Mouse (Mus musculus): ENCODE measurements around the gene Ccdc32. TPM values are rescaled to one million over a fixed set of nuclear protein-coding genes. Genes with fewer than 3 reads are reported as not detected.

Ccdc32 gene
- polyA plus RNA-seq, 1 experiment, result 10.3 TPM

GRCm38 (mm10) chr2:119046649-119047611, 17.7 kb upstream of the Ccdc32 start, which contains the start of gene Knl1:
TSS of gene Knl1 (plus strand) at chr2:119047119.
- H3K4me3 ChIP-seq, result peak within 1 kb of the TSS; percentile 74
- TF ChIP-seq TCF12 (IDR thresholded peaks at IDR 0.05; ENCODE audit: insufficient read depth, poor library complexity, severe bottlenecking) (no peak), CEBPB (IDR thresholded peaks at IDR 0.05; ENCODE audit: insufficient read depth, poor library complexity, severe bottlenecking) (peak; percentile 96), POLR2AphosphoS2 (IDR thresholded peaks at IDR 0.05; ENCODE audit: insufficient read length, low read depth) (peak; percentile 49), SRF (IDR thresholded peaks at IDR 0.05; ENCODE audit: control insufficient read depth, insufficient read length, low read depth) (no peak), POLR2A (IDR thresholded peaks at IDR 0.05; ENCODE audit: insufficient read length, low read depth) (peak; percentile 51), E2F4 (IDR thresholded peaks at IDR 0.05; ENCODE audit: insufficient read depth) (peak; percentile 97)
- peaks cover 46% of the 10 kb centered on the region for H3K79me2 ChIP-seq (ENCODE audit: control insufficient read depth, insufficient read depth)

GRCm38 (mm10) chr2:119045163-119045562, 16.0 kb upstream of the Ccdc32 start:
- Histone ChIP-seq H3K36me3 (ENCODE audit: control insufficient read depth, insufficient read depth) (no peaks in the 10 kb centered on the region), H3K4me3 (no peak overlapping the region), H3ac (ENCODE audit: control insufficient read depth, insufficient read length) (no peak overlapping the region), H3K4me2 (ENCODE audit: low read depth) (no peak overlapping the region), H3K79me2 (ENCODE audit: control insufficient read depth, insufficient read depth) (peaks cover 28% of the 10 kb centered on the region), H3K27me3 (ENCODE audit: control insufficient read depth, insufficient read depth, insufficient read length) (no peaks in the 10 kb centered on the region)
- TF ChIP-seq USF1 (IDR thresholded peaks at IDR 0.05; ENCODE audit: low read depth) (no peak), MYOG (IDR thresholded peaks at IDR 0.05; ENCODE audit: control insufficient read depth in 1 of 3, insufficient read depth in 1 of 3, insufficient read length in 2 of 3, low read depth in 2 of 3) (no peak), TCF3 (IDR thresholded peaks at IDR 0.05; ENCODE audit: insufficient read length, low read depth) (no peak), REST (IDR thresholded peaks at IDR 0.05; ENCODE audit: insufficient read depth, insufficient read length) (no peak), E2F4 (IDR thresholded peaks at IDR 0.05; ENCODE audit: insufficient read depth) (no peak), MAX (IDR thresholded peaks at IDR 0.05; ENCODE audit: low read depth) (no peak), POLR2A (IDR thresholded peaks at IDR 0.05; ENCODE audit: insufficient read length, low read depth) (no peak), SRF (IDR thresholded peaks at IDR 0.05; ENCODE audit: control insufficient read depth, insufficient read length, low read depth) (no peak), MYOD1 (IDR thresholded peaks at IDR 0.05; ENCODE audit: control insufficient read depth in 1 of 3, insufficient read length in 2 of 3, low read depth in 2 of 3) (no peak), POLR2AphosphoS2 (IDR thresholded peaks at IDR 0.05; ENCODE audit: insufficient read length, low read depth) (no peak), CEBPB (IDR thresholded peaks at IDR 0.05; ENCODE audit: insufficient read depth, poor library complexity, severe bottlenecking) (no peak), TCF12 (IDR thresholded peaks at IDR 0.05; ENCODE audit: insufficient read depth, poor library complexity, severe bottlenecking) (no peak)

More at GRCm38 (mm10) chr2:119046649-119047611, 17.7 kb upstream of the Ccdc32 start, which contains the start of gene Knl1:
- H3K36me3 ChIP-seq (ENCODE audit: control insufficient read depth, insufficient read depth), result no peaks in the 10 kb centered on the region
- H3ac ChIP-seq (ENCODE audit: control insufficient read depth, insufficient read length), result peak within 1 kb of the TSS; percentile 26
- H3K27me3 ChIP-seq (ENCODE audit: control insufficient read depth, insufficient read depth, insufficient read length), result no peaks in the 10 kb centered on the region
- H3K4me2 ChIP-seq (ENCODE audit: low read depth), result peak within 1 kb of the TSS; percentile 71

- H3K4me2 ChIP-seq (ENCODE audit: low read depth), result no peak overlapping the region
- no peaks in the 10 kb centered on the region for H3K27me3 ChIP-seq (ENCODE audit: control insufficient read depth, insufficient read depth, insufficient read length)
- no peaks in the 10 kb centered on the region for H3K36me3 ChIP-seq (ENCODE audit: control insufficient read depth, insufficient read depth)
- TF ChIP-seq POLR2AphosphoS2 (IDR thresholded peaks at IDR 0.05; ENCODE audit: insufficient read length, low read depth) (no peak), SRF (IDR thresholded peaks at IDR 0.05; ENCODE audit: control insufficient read depth, insufficient read length, low read depth) (no peak), CEBPB (IDR thresholded peaks at IDR 0.05; ENCODE audit: insufficient read depth, poor library complexity, severe bottlenecking) (no peak), USF1 (IDR thresholded peaks at IDR 0.05; ENCODE audit: low read depth) (no peak), MYOD1 (IDR thresholded peaks at IDR 0.05; ENCODE audit: control insufficient read depth in 1 of 3, insufficient read length in 2 of 3, low read depth in 2 of 3) (no peak), REST (IDR thresholded peaks at IDR 0.05; ENCODE audit: insufficient read depth, insufficient read length) (no peak), TCF3 (IDR thresholded peaks at IDR 0.05; ENCODE audit: insufficient read length, low read depth) (no peak), MYOG (IDR thresholded peaks at IDR 0.05; ENCODE audit: control insufficient read depth in 1 of 3, insufficient read depth in 1 of 3, insufficient read length in 2 of 3, low read depth in 2 of 3) (no peak)
- H3ac ChIP-seq (ENCODE audit: control insufficient read depth, insufficient read length), result no peak overlapping the region
- no peaks in the 10 kb centered on the region for H3K79me2 ChIP-seq (ENCODE audit: control insufficient read depth, insufficient read depth)
- H3K4me3 ChIP-seq, result no peak overlapping the region
Measured at GRCm38 (mm10) chr2:119040882-119041281, 11.7 kb upstream of the Ccdc32 start.

- TF ChIP-seq MYOD1 (IDR thresholded peaks at IDR 0.05; ENCODE audit: control insufficient read depth in 1 of 3, insufficient read length in 2 of 3, low read depth in 2 of 3) (no peak), REST (IDR thresholded peaks at IDR 0.05; ENCODE audit: insufficient read depth, insufficient read length) (no peak), USF1 (IDR thresholded peaks at IDR 0.05; ENCODE audit: low read depth) (no peak), CEBPB (IDR thresholded peaks at IDR 0.05; ENCODE audit: insufficient read depth, poor library complexity, severe bottlenecking) (no peak), TCF3 (IDR thresholded peaks at IDR 0.05; ENCODE audit: insufficient read length, low read depth) (no peak), E2F4 (IDR thresholded peaks at IDR 0.05; ENCODE audit: insufficient read depth) (no peak), SRF (IDR thresholded peaks at IDR 0.05; ENCODE audit: control insufficient read depth, insufficient read length, low read depth) (no peak), POLR2AphosphoS2 (IDR thresholded peaks at IDR 0.05; ENCODE audit: insufficient read length, low read depth) (no peak), MYOG (IDR thresholded peaks at IDR 0.05; ENCODE audit: control insufficient read depth in 1 of 3, insufficient read depth in 1 of 3, insufficient read length in 2 of 3, low read depth in 2 of 3) (no peak), POLR2A (IDR thresholded peaks at IDR 0.05; ENCODE audit: insufficient read length, low read depth) (no peak), MAX (IDR thresholded peaks at IDR 0.05; ENCODE audit: low read depth) (no peak), TCF12 (IDR thresholded peaks at IDR 0.05; ENCODE audit: insufficient read depth, poor library complexity, severe bottlenecking) (no peak)
- Histone ChIP-seq H3K4me3 (peak overlapping the region; percentile 83), H3K27me3 (ENCODE audit: control insufficient read depth, insufficient read depth, insufficient read length) (no peaks in the 10 kb centered on the region), H3K36me3 (ENCODE audit: control insufficient read depth, insufficient read depth) (no peaks in the 10 kb centered on the region), H3K4me2 (ENCODE audit: low read depth) (peak overlapping the region; percentile 82), H3ac (ENCODE audit: control insufficient read depth, insufficient read length) (peak overlapping the region; percentile 23), H3K79me2 (ENCODE audit: control insufficient read depth, insufficient read depth) (no peaks in the 10 kb centered on the region)
Measured at GRCm38 (mm10) chr2:119035397-119035745, 6.2 kb upstream of the Ccdc32 start.

Data from myocyte (in vitro differentiated cells).